Mouse (Mus musculus): ENCODE results near the gene Tuba1c.

GRCm38 (mm10) chr15:99042334-99042733, 12.6 kb downstream of the Tuba1c start:
- TF ChIP-seq CTCF (IDR thresholded peaks at IDR 0.05; ENCODE audit: insufficient read depth, low read length) (no peak), POLR2A (IDR thresholded peaks at IDR 0.05; ENCODE audit: borderline replicate concordance, extremely low read depth, low read depth, low read length) (no peak)
